Mouse (Mus musculus) embryonic fibroblast, embryonic 13.5 days (primary cell): ENCODE measurements around the gene Pogz.
"Not testable (repeated sequence)": the region's sequence is repeated elsewhere in the genome, so short reads cannot be mapped to it uniquely, and the experiment has no call there.

Experiments used
- CTCF ChIP-seq: IDR thresholded peaks from 2 replicates; pipeline ENCODE4 v1.5.1; 2011; ENCODE audit warnings: mild to moderate bottlenecking, control low read depth, low read length, moderate library complexity, borderline replicate concordance; ENCODE audit not compliant: insufficient read depth
- POLR2A ChIP-seq: IDR thresholded peaks from 2 replicates; pipeline ENCODE4 v1.6.1; 2011; ENCODE audit warnings: low read depth, mild to moderate bottlenecking, control low read depth, low read length, moderate library complexity

GRCm38 (mm10) chr3:94931427-94932082, 94.2 kb downstream of the Pogz start:
- not testable (repeated sequence) for TF ChIP-seq CTCF, POLR2A
